Mouse (Mus musculus) T-helper 17 cell (primary cell): Measurements from ENCODE around the gene Cdk5r2.

Source experiments
- in situ Hi-C, 2 experiments: fragments of 300-600 bp; cut with MboI, MseI; formaldehyde crosslinking; loops; 1 replicate in 1 of 2; 2 replicates in 1 of 2; pipeline ENCODE4 v1.15.1; 2025; ENCODE audit warnings: high pct_unique_total_duplicates in 2 of 2

Gene Cdk5r2

DNA sequence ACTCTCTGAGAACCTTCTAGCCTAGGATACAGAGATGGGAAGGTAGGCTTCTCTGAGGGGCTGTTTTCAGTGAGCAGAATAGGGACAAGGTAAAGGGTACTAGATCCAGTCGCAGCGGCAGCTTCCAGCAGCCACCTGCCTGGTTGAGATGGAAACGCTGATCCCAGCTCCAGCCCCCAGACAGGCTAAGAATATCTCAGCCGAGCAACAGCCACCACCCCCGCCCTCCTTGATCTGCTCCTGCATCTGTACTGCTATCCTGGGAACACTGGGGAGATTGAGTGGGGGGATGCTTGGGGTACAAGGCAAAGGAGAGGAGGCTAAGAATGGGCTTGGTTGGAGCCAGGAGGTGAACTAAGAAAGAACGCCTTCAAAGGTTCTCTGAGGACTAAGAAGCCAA is 4.5 kb upstream of the Cdk5r2 start:
- in situ Hi-C loops, result loop anchor here in 1 of 2 experiments (10.0 kb wide), 1 partner anchor 275 kb away; the partner anchor contains the start of gene Nhej1

- in situ Hi-C loops, result loop anchor here in 1 of 2 experiments (10.0 kb wide), 1 partner anchor 274 kb away; the partner anchor contains the start of gene Nhej1
Observed at GRCm38 (mm10) chr1:74851001-74851775, 3.5 kb upstream of the Cdk5r2 start.

DNA sequence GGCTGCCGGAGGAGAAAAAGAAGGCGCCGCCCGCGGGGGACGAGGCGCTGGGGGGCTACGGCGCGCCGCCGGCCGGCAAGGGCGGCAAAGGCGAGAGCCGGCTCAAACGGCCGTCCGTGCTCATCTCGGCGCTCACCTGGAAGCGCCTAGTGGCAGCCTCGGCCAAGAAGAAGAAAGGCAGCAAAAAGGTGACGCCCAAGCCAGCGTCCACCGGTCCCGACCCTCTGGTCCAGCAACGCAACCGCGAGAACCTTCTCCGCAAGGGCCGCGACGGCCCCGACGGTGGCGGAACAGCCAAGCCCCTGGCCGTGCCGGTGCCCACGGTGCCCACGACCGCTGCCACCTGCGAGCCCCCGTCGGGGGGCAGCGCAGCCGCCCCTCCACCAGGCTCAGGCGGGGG is 422 bp downstream of the Cdk5r2 start:
- in situ Hi-C loops, result loop anchor here in 1 of 2 experiments (10.0 kb wide), 1 partner anchor 270 kb away; the partner anchor contains the start of gene Nhej1

DNA sequence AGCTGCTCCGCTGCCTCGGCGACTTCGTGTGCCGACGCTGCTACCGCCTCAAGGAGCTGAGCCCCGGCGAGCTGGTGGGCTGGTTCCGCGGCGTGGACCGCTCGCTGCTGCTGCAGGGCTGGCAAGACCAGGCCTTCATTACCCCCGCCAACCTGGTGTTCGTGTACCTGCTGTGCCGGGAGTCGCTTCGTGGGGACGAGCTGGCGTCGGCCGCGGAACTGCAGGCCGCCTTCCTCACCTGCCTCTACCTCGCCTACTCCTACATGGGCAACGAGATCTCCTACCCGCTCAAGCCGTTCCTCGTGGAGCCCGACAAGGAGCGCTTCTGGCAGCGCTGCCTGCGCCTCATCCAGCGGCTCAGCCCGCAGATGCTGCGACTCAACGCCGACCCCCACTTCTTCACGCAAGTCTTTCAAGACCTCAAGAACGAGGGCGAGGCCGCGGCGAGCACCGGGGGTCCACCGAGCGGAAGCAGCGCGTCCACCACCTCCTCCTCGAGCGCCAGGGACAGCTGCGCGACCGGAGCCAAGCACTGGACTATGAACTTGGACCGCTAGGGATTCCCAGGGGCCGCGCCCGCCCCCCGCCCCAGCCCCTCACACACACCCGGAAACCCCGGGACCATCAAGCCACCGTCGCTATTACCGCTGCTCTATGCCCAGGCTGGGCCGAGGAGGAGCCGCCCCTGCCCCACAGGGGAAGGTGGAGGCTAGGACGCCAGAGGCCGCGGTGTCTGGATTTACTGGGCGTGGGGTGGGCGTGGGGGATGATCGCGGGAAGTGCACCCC is 1.1 kb downstream of the Cdk5r2 start:
- in situ Hi-C loops, result loop anchor here in 1 of 2 experiments (10.0 kb wide), 1 partner anchor 269 kb away; the partner anchor contains the start of gene Nhej1

GRCm38 (mm10) chr1:74856439-74856720 is 1.6 kb downstream of the Cdk5r2 start:
- in situ Hi-C loops, result loop anchor here in 1 of 2 experiments (10.0 kb wide), 1 partner anchor 268 kb away; the partner anchor contains the start of gene Nhej1

DNA sequence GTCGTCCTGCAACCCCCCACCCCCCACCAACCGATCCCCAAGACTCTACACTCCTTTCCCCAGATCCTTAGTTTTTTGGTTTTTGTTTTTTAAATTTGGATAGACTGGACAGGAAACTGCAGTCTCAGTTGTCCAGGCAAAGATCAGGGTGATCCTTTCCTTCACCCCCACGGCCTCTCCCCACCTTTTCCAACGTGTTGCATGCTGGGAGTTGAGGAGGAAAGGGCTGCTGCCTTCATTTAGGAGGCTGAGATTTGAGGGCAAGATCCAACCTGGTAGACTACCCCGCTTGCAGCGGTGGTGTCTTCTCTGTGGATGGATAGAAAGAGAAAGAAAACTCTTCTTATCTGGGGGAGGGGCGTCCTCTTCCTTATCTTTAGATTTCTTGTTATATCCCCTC is 2.1 kb downstream of the Cdk5r2 start:
- in situ Hi-C loops, result loop anchor here in 1 of 2 experiments (10.0 kb wide), 1 partner anchor 268 kb away; the partner anchor contains the start of gene Nhej1

- in situ Hi-C loops, result loop anchor here in 1 of 2 experiments (10.0 kb wide), 1 partner anchor 268 kb away; the partner anchor contains the start of gene Nhej1
Observed at GRCm38 (mm10) chr1:74857201-74857600, 2.5 kb downstream of the Cdk5r2 start.

DNA sequence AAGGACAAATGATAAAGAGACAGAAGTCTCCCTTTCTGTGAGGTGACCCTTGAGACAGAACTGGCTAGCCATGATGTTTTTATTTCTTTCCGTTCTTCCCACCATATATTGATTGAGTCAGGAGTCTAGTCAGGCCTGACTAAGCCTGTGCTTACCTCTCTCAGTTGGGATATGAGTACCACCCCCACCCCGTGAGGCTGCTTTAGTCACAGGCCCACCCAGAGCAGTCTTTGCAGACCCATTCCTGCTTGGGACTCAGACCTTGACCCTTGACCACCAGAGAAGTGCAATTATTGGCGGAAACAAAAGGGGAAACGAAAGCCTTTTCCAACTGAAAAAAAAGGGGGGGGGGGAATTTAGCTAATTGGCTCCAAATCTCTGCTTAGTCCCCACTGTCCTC is 2.9 kb downstream of the Cdk5r2 start:
- in situ Hi-C loops, result loop anchor here in 1 of 2 experiments (10.0 kb wide), 1 partner anchor 267 kb away; the partner anchor contains the start of gene Nhej1

- in situ Hi-C loops, result loop anchor here in 1 of 2 experiments (10.0 kb wide), 1 partner anchor 267 kb away; the partner anchor contains the start of gene Nhej1
Observed at GRCm38 (mm10) chr1:74858171-74858719, 3.5 kb downstream of the Cdk5r2 start.

- in situ Hi-C loops, result loop anchor here in 1 of 2 experiments (10.0 kb wide), 1 partner anchor 266 kb away; the partner anchor contains the start of gene Nhej1
Observed at GRCm38 (mm10) chr1:74858805-74859204, 4.1 kb downstream of the Cdk5r2 start.

DNA sequence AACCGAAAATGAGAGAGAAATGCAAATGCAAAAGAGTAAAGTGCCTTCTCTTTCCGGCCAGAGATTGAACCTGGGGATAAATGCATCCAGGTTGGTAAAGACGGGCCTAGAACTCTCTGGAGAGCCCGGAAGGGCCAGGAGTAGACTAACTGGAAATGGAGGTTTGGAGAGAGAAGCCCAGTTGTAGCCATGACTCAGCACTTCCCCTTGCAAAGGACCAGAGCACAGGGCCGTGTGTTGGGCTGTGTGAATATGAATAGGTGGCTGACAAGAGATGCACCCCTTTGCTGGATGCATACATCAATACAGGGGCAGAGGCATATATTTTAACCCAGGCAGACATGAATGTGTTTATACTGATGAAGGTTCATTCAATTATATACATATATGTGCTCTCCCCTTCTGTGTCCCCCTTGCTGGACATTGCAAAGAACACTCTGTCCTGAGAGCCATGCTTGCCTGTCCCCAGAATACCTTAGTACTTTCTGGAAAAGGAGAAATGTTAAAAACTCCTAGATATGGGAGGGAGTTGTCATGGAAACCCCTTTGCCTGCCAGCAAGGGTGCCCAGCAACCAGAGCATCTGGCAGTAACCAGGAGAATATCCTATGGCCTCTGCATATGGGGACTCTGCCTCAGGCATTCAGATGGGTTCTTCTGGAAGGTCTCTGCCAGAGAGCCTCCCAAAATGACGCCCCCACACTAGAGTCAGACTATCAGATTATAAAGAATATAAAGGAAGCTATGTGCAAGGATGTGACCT is 4.7 kb downstream of the Cdk5r2 start:
- in situ Hi-C loops, result loop anchor here in 1 of 2 experiments (10.0 kb wide), 1 partner anchor 265 kb away; the partner anchor contains the start of gene Nhej1

DNA sequence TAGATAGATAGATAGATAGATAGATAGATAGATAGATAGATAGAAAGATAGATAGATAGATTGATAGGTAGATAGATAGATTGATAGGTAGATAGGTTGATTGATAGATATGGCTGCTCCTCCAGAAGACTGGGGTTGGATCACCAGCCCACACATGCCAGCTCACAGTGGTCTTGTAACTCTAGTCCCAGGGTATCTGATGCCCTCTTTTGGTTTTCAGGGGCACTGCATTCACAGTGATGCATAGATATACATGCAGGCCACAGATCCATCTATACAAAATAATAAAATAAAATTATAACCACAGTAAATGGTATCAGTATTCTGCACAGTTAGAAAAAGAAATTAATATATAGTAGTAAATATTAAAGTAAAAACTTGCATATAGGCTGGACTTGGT is 7.0 kb downstream of the Cdk5r2 start:
- in situ Hi-C loops, result loop anchor here in 1 of 2 experiments (10.0 kb wide), 1 partner anchor 663 kb away; the partner anchor contains the start of gene Stk11ip

- in situ Hi-C loops, result no loop called here
Observed at GRCm38 (mm10) chr1:74872218-74872617, 17.5 kb downstream of the Cdk5r2 start.

DNA sequence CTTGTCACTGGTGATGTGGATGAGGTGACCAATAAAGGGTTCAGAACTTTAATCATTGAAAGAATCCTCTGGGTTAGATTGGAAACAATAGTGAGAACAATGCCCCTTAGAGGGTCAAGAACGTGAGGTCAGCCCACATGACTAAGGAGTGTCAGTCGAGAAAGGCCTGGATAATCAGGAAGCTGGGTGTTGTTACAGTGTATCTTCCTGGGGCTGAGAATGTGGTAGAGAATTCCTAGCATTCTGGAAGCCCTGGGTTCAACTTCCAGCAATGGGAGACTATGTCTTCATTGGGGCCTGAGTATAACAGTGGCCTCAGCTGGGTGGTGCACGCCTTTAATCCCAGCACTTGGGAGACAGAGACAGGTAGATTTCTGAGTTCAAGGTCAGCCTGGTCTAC is 22.5 kb downstream of the Cdk5r2 start:
- in situ Hi-C loops, result no loop called here

DNA sequence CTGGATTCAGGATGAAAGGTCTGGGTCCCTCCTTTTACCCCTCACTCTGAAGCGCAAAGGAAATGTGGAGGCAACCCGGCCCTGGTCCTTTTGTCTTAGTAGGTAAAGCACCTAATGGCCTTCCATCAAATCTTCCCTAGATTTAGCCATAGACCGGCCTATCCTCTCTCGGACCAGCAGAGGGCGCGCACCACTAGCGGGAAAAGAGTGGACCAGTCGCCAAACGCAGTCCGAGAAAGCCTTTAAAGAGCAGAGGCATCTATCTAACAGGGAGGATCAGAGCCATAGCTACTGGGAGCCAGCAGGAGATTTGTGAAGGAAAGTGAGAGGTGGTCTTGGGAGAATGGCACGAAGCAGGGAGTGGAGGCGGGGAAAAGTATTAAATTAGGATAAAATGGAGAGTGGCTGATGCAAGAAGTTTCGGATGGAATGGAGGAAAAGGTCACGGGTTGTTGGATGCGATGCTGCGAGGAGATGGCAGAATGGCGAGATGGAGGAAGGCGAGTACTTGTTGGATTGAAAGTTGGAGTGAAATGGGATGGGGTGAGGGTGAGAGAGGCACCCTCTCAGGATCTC is 26.1 kb downstream of the Cdk5r2 start:
- in situ Hi-C loops, result no loop called here

GRCm38 (mm10) chr1:74882055-74882734 is 27.5 kb downstream of the Cdk5r2 start:
- in situ Hi-C loops, result no loop called here

DNA sequence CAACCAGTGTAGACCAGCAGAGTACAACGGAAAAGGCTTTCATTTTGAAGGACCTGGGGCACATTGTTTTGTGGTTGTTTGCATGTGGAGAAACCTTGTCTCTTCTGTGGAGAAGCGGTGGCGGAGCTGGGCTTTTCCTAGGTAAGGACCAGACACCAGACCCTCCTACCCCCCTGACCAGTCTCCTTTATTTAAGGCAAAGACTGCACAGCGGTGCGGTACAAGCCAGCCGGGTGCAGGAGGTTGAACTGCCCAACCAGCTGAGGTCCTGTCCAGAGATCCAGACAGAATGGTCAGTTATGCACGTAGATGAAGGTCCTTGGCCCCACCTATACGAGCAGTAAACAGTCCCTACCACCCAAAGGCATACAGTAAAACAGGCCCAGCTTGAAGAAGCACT is 28.1 kb downstream of the Cdk5r2 start:
- in situ Hi-C loops, result no loop called here

- in situ Hi-C loops, result no loop called here
Observed at GRCm38 (mm10) chr1:74883441-74883840, 28.7 kb downstream of the Cdk5r2 start.

DNA sequence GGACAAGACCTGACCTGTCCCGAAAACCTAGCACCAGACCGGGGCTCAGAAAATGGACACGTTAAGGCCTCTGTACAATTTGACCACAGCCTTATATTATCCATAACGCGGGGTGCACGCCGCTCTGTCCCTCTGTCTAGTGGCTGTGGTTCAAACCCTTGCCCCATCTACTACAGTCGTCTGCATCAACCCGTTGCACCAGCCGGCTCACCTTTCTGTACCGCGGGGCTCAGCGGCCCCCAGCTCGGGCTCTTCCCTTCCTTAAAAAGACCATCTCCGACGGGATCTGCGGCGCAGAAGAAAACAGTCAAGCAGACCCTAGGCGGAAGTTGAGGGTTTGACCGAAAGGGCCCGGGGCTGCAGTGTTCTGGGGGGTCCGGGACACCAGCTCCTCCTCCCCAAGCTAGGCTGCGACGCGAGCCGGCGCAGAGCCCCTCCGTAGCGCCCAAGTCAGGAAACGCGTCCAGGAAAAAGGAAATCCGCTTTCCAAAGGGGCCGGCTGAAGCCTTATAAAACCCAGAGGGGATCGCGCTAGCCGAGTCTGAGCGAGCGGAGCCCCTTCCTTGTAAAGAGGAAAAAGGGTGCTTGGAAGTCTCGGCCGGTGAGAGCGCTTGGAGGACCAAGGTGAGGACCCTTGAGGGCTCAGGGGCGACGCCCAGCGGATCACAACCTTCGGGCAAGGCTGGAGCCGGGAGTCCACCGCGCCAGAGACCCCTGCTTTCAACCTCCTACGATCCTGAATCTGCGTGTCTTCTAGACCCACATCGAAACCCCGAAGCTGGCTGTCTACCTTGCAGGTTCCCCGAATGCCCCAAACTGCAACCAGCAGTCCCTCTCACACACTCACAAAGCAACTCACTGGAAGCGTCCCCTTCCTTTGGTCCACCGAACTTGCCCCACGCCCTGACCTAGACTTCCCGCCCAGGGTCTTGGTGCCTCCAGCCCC is 29.7 kb downstream of the Cdk5r2 start:
- in situ Hi-C loops, result no loop called here
